Mouse (Mus musculus) lung, postnatal 14 days (tissue): ENCODE results near the gene Corin.

Source experiments
- DNase-seq: peaks from one replicate; pipeline ENCODE4 v3.0.0; 2021

The Corin gene

DNA sequence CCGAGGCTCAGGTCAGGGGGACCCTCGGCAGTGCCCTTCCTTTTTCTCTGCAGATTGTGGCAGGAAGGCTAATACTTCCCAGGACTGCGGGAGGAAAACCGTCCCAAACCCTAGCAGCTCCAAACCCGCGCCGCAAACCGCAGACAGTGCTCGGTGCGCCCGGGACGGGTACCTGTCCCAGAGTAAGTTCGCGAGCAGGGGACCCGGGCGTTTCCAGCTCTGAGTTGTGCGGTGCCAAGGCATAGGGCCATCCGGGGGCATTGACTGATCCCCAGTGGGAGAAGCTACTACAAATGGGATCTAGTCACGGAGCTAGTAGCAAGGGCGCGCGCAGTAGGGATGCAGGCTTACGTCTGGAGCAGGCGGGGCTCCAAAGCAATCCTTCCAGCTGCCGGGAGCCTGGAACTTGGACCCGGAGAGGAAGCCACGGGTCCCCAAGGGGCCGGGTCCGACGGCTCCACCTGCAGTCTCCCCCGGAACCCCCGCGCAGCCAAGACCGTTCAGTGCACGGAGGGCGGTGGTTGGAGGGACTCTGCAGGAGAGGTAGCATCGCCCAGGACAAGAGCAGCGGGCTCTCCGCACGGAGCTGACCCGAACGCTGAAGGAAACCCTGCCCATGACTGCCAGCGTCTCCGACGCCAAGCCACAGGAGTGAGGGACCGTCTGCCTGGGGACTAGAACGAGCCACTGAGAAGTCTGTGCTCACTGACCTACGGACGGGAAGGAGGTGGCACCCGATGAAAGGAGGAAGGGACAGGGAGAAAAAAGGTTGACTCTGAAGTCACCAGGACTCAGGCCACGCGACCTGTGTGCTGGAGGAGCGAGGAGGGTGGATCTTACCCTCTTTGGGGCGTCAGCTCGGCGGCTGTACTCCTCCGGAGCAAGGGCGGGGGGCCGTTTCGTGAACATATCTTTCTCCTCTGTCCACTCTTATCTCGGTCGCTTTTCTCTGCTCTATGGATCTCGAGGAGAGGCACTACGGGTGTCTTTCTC, at the start of gene Corin:
Corin (minus strand) TSS at position 943 of the 993 bp plus-strand sequence.
- peak; percentile 1 for DNase-seq

DNA sequence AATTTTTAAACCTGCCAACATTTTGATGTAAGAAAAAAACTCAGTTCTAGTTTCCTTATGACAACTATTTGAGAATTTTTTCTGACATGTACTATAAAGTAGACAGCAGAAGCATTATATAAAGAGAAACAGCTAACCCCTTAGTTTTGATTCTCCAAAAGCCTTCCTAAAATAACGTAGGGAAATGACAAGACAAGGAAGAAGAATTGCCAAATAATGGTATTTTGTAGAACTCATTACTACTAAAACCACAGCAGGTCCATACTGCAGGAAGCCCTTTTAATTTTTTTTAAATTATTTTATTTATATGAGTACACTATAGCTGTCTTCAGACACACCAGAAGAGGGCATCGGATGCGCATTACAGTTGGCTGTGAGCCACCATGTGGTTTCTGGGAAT, 46.9 kb upstream of the Corin start:
- no peak for DNase-seq

DNA sequence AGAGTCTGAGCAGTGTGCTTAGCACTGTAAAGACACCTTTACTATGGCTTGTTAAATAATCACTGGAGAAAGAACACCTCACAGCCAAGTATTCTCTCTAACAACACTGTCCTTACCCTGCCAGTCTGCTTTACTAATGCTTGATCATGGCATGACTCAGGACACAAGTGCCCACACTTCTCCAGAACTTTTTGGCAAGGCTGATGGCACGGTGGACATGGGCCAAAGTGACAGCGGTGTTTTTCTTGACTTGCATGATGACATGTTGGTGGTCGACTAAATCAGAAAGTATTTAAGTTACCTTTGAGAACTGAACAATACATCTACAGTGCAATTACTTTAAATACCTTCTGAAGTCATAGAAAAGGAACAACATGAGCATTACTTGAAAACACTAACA, 24.6 kb upstream of the Corin start:
- no peak for DNase-seq

DNA sequence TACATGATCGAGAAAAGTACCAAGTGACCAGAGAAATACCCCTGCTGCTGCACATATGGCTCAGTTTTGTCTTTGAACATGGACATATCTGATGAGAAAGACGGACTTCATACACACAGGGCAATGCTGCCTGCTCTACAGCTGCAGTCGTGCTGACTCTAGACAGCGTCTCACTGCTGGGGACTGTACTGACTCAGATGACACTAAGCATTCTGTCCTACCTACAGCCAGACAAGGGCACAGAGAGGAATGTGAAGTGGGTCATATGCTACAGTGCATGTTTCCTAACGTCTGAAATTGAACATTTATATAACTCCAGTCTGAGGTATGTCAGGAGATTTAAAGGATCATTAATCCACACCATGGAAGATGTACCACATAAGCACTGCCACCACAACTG, 9.5 kb upstream of the Corin start:
- no peak for DNase-seq

DNA sequence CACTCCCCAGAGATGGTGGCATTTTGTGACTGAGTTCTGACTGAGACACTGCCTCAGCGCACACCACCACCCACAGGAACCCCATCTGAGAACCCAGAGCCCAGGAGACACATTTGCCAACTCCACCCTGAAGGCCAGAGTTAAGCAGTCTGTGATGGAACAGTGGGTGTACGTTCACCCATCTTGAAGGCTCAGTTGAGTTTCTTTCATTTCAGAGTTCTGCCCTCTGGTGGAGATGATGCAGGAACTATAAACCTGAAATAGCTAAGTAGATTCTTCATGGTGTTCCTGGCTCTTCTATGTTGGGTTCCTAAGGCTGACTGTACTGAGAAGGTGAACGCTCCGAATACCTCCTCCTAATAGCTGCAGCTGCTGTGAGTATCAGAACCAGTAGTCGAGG, 1.5 kb upstream of the Corin start:
- peak; percentile 10 for DNase-seq

DNA sequence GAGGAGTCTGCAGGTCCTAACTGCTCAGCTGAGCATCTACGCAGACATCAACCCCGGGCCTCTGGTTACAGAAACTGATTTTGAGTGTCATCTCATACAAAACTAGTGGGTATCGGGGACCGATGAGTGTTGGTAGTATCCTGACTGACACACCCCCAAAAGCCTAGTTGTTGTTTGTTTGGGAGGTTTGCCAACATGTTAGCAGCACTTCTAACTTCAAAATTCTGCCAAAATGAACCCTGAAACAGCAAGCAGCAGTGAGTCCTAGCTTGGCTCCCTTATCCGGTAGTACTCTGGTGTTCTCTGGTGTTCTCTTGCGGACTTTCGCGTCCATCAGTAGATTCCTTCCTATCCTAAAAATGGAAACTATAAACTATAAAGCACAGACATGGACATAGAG, 1.5 kb downstream of the Corin start:
- no peak for DNase-seq

DNA sequence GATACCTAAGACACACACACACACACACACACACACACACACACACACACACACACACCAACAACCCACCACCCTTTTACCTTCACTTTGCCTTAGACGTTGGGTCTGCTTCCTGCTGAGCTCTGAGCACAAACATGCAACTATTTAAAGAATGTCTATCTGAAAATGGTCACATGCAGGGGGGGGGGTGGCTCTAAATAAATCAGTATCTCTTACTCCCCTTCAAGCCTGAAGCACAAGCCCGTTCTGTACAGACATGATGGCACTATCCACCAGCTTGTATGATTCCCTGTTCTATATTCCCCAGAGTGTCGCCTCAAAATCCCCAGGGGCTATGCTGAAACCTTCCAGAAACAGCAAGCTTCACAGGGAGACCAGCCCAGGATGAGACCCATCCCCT, 2.5 kb downstream of the Corin start:
- DNase-seq = no peak

DNA sequence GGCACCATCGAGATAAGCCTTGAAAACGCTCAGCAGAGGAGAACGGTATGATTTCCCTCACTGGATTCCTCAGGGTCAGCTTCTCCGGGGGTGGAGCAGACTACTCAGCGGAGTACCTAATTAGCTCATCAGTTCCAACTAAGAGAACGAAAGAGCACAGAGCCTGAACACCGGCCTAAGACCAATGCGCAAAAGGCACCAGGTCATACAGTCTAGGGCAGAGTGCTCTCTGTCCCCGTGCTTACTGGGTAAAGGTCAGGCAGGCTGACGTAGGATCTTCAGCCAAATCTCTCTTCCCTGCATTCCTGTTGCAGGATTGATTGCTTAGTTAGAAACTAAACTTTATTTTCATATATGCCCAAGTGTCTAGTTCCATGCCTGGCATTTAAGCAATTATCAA, 6.0 kb downstream of the Corin start:
- DNase-seq = no peak

DNA sequence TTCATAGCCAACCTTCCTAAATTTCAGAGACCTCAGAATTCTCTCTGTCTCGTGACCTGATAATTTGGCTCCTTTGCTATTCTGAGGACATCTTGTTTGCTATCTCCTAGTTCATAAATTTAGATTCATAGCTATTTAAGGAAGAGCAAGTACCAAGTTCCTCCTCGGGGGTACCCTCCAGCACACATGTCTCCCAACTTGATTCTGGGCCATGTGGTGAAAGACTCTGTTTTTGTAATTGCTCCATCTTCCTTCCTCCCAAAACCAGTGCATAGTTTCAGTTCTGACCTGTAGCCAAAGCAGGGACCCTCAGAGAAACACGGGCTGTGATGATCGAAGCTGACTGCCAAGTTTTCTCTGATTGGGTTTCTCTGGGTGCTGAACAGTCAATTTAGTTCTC, 7.5 kb downstream of the Corin start:
- no peak for DNase-seq

DNA sequence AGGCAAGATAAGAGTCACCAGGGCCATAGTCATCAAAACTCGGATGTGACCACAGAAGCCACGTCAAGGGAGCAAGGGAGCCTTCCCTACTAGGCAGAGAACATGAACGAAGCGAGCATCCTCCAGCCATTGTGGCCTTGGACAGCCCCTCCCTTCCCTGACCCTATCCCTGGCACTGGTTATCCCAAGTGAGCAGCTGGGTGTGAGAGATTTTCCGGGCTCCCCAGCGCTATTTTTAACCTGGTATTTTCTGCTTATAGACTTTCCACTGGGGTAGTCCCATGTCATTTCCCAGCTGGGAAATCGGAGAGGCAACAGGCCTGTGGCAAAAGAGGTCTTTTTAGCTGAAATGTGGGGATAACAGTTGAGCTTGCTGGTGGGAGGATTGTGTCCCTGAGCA, 10.4 kb downstream of the Corin start:
- no peak for DNase-seq

DNA sequence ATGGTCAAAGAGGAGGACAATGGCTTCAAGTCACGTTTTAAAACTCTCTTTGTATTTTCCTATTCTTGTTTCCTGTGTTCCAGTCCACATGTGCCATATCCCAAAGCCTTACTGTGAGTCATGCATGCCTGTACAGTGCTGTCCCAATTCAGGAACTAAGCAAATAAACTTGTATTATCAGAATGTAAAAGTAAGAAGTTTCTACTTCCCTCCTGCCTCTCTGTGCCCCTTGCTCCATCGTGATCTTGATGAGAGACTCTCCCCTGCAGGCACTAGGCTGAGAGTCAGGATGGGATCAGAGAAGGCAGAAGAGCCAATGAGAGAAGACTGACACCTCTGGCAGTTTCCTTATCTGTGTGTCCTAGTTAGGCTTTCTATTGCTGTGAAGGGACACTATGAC, 13.0 kb downstream of the Corin start:
- DNase-seq = no peak

DNA sequence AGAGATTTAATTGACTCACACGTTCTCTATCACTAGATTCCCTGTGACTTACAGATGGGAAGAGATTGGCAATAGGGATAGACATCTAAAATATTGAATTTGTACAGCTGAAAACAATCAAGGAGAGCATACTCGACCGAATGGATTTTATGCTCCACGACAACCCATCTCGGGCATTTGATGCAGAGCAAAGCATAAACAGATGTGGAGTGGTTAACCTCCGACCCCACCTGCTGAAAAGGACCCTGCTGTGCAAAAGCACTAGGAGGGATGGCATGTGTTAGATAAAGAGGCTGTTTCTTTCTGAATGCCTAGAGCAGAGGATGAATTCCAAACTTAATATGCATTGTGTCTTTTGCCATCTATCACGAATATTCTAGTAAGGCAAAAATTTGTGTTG, 23.8 kb downstream of the Corin start:
- no peak for DNase-seq

DNA sequence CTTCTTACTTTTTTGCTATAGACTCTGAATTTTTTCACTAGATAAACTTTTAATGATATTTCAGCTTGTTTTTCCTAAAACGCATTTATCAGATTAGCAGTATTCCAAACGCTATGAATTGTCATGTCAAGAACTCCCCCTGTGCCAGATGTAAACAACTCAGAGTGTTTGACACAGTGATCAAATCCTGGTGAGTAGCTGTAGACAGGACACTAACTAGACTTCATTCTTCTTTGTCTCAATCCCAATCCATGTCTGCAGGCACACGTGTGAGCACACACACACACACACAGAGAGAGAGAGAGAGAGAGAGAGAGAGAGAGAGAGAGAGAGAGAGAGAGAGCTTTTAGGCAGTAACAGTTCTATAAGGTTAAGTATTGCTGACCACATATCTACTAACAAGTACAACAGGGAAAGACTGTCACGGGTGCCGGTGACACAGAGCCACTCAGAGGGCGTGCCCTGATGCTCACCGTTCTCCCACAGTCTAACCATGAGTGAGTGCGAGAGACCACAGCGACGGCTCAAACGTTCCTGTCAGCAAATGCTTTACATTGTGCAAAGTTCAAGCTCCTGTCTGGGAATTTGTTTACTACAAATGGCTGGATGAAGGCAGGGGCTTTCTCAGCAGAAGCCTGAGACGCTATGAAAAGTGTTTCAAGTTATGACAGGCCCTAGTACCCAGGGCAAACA, 31.8 kb downstream of the Corin start:
- no peak for DNase-seq

DNA sequence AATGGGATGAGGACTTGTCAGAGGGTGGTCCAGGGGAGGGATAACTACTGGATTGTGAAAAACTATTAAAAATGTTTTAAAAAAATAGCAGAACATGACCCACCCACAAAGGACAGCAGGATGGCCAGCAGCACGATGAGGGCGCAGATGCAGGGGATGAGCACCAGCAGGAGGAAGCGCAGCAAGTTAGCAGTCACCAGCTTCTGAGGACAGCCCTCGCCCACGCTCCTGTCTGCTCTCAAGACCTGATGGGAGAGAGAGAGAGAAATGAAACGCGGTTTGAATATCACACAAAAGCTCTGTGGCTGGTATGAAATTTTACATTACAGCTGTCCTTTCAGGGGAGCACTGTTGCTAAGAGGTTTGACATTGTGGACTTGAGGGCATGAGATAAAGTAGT, 32.5 kb downstream of the Corin start:
- DNase-seq = no peak

DNA sequence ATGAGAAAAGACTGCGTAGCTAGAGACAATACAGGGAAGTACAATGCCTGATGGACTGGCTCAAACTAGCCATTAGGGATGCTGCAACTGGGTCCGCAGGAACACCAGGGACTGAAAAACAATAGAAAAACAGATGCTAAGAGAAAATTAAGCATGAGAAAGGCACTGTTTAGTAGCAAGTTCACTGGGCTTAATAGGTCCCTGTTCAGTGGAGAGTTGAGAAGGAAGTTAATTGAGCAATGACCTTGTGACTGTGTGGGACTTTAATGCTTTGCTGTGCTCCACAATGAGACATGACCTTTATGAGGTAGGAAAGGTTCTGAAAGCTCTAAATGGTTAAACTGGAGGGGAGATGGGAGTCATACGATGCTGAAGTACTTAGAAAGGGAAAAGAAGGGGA, 39.3 kb downstream of the Corin start:
- no peak for DNase-seq

DNA sequence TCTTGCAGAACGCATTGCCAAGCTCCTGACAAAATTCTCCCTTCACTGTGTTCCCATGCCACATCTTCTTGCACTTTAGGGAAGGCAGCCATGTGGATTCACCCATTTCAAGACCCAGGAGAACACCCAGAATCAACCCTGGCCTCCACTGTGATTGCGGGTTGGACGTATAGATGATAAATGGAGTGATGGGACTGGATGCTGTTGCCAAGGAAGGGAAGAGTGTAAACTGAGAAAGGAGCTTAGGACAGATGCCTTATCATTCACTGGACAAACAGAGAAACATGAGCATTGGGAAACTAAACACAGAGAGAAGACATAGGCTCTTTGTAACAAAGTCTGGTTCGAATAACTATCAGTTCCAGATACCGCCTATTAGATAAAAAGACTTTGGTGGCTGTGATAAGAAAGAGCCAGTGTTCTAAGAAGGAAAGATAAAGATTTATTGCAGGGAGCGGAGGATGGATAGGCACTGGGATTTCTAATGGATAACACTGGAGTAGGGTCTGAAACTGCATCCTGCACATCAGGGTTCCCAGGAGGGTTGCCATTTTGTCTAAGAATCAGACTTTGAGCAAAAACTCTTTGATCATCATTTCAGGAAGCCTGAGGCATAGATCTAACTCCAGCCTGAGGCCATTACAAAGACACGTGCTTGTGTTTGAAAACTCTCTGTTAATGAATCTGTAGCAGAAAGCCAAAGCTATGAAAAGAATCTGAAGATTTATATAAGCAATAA, 44.7 kb downstream of the Corin start:
- no peak for DNase-seq

DNA sequence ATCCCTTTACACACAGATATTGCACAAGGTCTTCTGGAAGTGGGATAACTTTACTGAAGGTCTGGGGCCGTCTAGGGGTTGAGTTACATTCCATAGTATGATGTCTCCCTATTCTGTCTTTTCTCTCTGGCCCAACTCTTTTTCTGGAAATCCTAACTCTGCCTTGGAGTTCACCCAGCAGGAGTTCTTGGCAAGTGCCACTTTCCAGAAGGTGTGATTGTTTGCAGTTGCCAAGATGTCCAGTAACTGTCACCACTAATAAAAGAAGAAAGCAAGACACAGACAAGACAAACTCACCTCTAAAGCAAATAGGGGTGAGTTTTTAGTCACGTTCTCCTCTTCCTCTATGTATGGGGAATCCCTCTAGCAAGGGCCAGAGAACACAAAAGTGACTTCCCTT, 50.6 kb downstream of the Corin start:
- DNase-seq = no peak

DNA sequence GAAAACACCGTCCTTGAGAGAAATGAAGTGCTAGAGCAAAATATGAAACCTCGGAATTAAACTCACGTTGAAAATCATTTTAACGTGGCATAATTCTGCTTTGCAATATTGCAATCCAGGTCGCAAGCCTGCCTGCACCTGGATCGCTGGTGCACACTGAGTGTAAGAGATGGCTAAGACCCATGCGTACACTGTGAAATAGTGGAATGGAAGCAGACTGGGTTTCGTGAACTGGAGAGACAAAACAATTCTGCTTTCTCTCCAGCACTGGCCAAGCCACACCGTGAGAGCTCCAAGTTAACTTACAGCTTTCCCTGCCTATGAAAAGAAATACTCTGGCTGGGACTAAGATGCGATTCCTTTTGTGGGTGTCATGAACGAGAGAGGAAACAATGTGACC, 51.1 kb downstream of the Corin start:
- DNase-seq = no peak

DNA sequence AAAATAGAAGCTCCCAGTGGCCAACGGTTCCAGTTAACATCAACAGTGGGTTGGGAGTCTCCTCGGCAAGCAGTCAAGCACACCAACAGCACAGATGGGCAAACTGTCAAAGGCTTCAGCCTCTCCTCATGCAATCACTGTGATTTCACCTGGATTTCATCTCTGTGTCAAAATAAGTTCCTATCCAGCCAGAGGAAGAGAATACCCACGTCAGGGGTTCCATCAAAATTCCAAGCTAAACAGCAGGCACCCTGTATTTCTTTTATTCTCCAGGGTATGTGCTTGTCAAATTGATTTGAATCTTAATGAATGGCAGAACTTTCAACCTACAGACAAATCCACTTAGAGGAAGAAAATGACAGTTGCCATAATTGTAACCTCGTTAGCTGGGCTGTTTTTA, 51.5 kb downstream of the Corin start:
- no peak for DNase-seq

DNA sequence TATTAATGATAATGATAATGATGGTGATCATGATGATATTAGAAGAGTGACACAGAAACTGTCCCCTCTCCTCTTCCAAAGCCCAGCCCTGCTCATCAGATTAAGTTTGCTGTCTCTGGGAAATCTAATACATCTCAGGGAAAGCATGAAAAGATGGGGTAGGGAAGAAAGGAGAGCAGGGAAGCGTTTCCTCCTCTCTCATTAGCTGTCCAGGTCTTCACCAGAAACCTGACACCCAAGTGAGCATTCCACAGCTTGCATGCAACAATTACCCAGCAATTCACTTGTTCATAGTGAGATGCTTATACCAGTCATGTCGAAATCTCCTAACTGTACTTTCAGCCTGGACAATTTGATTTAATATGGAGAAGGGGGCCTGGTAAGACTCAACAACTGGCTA, 55.4 kb downstream of the Corin start:
- no peak for DNase-seq

DNA sequence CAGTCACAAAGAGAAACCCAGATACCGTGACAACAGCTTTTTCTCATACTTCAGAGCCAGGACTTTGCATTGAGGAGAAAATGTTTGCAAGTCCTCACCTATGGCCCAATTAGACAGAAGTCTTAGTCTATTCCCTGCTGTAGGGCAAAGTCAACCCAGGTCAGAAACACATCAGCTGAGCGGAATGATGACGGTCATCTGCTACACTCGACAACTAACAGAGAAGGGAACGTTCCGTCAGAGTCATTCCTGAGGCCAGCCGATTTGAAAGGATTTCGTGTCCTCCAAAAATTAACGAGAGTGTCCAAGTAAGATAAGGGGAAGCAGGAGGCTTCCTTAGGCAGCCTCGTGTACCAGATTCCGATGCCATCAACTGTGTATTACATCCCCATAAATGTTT, 58.2 kb downstream of the Corin start:
- no peak for DNase-seq

DNA sequence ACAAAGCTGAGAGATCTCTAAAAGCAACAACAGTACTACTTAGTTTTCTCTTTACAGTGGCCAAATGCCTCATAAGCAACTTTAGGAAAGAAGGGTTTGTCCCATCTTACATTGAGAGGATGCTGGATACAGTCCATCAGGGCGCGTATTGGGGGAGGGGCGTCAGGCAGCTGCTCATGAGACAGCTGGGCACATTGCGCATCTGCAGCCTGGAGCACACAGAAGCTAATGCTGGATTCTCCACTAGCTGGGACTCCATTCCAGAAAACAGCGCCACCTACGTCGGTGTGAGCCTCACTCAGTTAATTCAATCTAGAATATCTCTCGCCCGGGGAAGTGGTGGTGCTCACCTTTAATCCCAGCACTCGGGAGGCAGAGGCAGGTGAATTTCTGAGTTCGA, 60.3 kb downstream of the Corin start:
- peak; percentile 5 for DNase-seq

DNA sequence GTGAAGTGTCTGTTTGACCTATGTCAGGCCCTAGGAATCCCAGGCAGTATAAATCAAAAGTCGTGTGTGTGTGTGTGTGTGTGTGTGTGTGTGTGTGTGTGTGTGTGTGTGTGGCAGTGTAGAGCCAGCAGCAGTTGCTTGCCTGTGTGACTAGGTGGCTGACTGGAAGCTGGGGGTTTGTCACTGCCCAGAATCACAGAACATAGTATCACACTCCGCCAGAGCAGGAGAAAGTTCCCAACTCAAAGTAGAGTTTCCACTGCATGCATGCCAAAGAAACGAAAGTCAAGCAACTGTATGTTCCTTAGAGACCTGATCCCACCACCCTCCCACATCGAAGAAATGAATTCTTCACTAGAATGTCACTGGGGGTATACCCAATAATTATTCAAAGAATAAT, 61.3 kb downstream of the Corin start:
- DNase-seq = no peak

DNA sequence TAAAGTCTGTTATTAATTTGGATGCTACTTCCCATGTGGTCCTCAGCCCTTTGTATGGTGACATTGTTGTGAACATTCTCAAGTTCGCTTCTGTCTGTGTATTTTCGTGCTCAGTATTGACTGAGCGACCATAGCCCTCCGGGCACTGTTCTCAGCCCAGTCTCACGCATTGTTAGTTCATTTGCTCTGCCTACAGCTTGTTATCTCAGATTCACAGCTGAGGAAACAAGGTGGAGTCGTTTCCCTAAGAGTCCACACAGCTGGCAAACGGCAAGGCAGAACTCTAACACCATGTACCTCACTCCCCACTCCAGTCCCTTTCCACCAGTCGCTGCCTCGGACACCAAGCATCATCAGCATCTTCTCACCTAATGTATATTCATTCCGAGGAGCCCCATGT, 63.1 kb downstream of the Corin start:
- no peak for DNase-seq
